Mouse (Mus musculus): ENCODE data around the gene Figla.

- TF ChIP-seq POLR2A (IDR thresholded peaks at IDR 0.05; ENCODE audit: control insufficient read depth, low read depth, low read length): no peak
- no peak for TF ChIP-seq CTCF (IDR thresholded peaks at IDR 0.05; ENCODE audit: control insufficient read depth, insufficient read depth, insufficient replicate concordance, low read depth, low read length)
These were observed 43.3 kb downstream of the Figla start for GRCm38 (mm10) chr6:86059151-86059853.

Measured in testis, adult 2 months (tissue).